Mouse (Mus musculus) embryonic facial prominence, embryonic 14.5 days (tissue): Measurements from ENCODE around the gene Rasgrp2. TPM values are rescaled to one million over a fixed set of nuclear protein-coding genes. Genes with fewer than 3 reads are reported as not detected.

Experiments used
- ATAC-seq: fragments of 200-750 bp; cut with Nextera tagmentation; 2 replicates; pipeline ENCODE4 v1.8.0; 2017; ENCODE audit warnings: low read depth, moderate number of reproducible peaks, moderate TSS enrichment
- DNase-seq: peaks from one replicate; pipeline ENCODE4 v3.0.0-alpha.2; 2015; ENCODE audit warnings: low spot score
- H3K27ac ChIP-seq: fragments of 300-500 bp; sonication (generic); replicated peaks from 2 replicates; pipeline ENCODE4 v1.5.1; 2014; ENCODE audit warnings: low read depth, mild to moderate bottlenecking, low read length, moderate library complexity
- H3K27me3 ChIP-seq: fragments of 300-500 bp; sonication (generic); replicated peaks from 2 replicates; pipeline ENCODE4 v1.6.1; 2014; ENCODE audit warnings: low read length; ENCODE audit not compliant: control insufficient read depth, insufficient read depth
- H3K36me3 ChIP-seq: fragments of 300-500 bp; sonication (generic); 2 replicates; pipeline ENCODE4 v1.6.1; 2014; ENCODE audit warnings: low read length, mixed read lengths; ENCODE audit not compliant: control insufficient read depth, insufficient read depth
- H3K4me1 ChIP-seq: fragments of 300-500 bp; sonication (generic); 2 replicates; pipeline ENCODE4 v1.6.1; 2014; ENCODE audit warnings: antibody characterized with exemption, low read length; ENCODE audit not compliant: control insufficient read depth, insufficient read depth
- H3K4me2 ChIP-seq: fragments of 300-500 bp; sonication (generic); 2 replicates; pipeline ENCODE4 v1.6.1; 2014; ENCODE audit warnings: low read depth, mild to moderate bottlenecking, low read length, moderate library complexity, mixed read lengths
- H3K4me3 ChIP-seq: fragments of 300-500 bp; sonication (generic); 2 replicates; pipeline ENCODE4 v1.5.1; 2014; ENCODE audit warnings: low read depth, mild to moderate bottlenecking, low read length
- H3K9ac ChIP-seq: fragments of 300-500 bp; sonication (generic); 2 replicates; pipeline ENCODE4 v1.6.1; 2014; ENCODE audit warnings: low read depth, mild to moderate bottlenecking, low read length, moderate library complexity, mixed read lengths
- H3K9me3 ChIP-seq: fragments of 300-500 bp; sonication (generic); 2 replicates; pipeline ENCODE4 v1.6.1; 2016; ENCODE audit warnings: low read length; ENCODE audit not compliant: control insufficient read depth
- WGBS: fragments of 180-500 bp; shearing (Covaris S2); extraction: QIAGEN DNeasy Blood & Tissue Kit; methylation state at CpG from one replicate; pipeline ENCODE4 v1.1.7; 2014; 5-methylcytosine and 5-hydroxymethylcytosine counted together
- polyA plus RNA-seq: library from polyadenylated mRNA; unstranded; fragments of >200 nt; fragmentation: Nextera tagmentation; extraction: Ambion mirVana; gene quantifications from 2 replicates; pipeline ENCODE4 v1.2.1, GENCODE M21; 2014

The Rasgrp2 gene
- polyA plus RNA-seq, 1 experiment from 2014 or later, result 48.2 TPM

DNA sequence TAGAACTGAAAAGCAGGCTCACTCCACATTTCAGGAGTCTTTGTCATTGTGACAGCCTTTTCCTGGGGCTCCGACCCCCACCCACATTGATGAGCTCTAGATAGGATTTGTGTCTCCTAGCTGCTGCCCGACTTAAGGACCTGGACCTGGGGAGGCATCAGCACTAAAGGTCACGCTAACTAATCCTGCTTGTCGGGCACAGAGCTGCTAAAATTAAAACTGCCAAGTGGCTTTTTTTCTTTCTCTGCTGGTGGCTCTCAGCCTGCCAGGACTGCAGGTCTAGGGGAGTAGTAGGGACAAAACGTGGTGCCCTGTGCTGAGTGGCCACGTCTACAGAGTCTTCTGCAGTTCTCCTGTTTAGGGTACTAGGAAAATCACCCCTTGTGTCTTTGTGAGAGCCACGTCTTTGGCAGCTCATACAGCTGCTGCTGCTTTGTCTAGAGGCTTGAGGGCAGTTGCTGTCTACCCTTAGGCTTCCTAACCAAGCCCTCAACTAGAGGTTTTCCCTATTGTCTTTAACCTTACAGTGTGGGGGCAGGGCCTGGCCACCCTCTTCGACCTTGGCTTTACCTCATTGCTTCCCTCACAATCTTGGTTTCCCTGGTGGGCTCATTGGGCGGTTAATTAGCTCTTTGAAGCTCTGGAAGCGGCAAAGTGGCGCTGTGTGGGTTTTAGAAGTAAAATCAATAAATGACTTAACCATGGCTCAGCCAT, 21.7 kb upstream of the Rasgrp2 start:
- 83% methylated on average over 11 of the region's 11 CpGs for WGBS
- H3K9ac ChIP-seq, result no peak overlapping the region
- no peaks in the 10 kb centered on the region for H3K27me3 ChIP-seq
- ATAC-seq, result no peak
- H3K4me3 ChIP-seq, result no peak overlapping the region
- H3K9me3 ChIP-seq, result no peaks in the 10 kb centered on the region
- H3K36me3 ChIP-seq, result peaks cover 68% of the 10 kb centered on the region
- no peaks in the 10 kb centered on the region for H3K4me1 ChIP-seq
- H3K27ac ChIP-seq, result no peak overlapping the region
- DNase-seq, result no peak
- H3K4me2 ChIP-seq, result no peak overlapping the region

DNA sequence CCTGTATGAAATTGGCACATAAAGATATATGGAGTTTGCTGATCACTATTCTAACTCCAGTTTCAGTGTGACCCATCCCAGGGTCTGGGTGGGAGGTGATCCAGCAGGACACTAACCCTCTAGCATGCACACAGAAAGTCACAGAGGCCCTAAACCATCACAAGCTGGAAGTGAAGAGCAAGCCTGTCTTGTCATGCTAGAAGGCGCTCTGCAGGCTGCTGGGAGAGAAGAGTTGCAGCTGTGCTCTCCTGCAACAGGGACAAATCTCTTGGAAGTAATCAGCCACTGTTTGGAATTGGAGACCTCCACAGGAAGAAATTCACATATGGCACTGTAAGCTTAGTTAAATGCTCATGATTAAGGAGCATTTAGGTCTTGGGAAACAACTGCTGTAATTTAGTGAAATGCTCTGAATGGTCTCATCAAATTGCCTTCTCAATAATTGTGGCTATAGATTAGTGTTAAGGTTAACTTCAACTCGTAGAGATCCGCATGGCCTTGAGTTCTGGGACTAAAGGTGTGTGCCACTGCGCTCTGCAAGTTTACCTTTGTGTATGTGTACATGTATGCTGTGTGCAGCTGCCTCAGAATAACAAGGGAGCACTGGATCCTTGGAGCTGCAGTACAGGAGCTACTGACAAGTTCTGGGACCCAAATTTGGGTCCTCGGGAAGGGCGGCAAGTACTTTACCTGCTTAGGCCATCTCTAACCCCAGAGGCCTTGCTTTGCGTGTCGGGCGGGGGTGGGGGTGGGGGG, 18.6 kb upstream of the Rasgrp2 start:
- no peak for DNase-seq
- H3K4me3 ChIP-seq, result no peak overlapping the region
- 86% methylated on average over 9 of the region's 9 CpGs for WGBS

DNA sequence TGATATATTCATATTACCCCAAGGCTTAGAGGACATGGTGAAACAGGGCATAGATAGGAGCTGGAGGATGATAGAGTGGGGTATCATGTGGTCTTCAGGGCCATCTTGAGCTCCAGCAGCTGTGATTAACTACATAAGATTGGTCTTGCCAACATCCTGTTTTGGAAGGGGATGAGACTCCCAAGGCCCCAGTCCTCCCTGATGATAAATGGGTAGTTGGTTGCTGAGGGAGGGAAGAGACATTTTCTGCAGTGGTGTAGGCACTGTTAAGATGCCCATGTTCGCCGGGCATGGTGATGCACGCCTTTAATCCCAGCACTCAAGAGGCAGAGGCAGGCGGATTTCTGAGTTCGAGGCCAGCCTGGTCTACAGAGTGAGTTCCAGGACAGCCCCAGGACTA, 17.9 kb upstream of the Rasgrp2 start:
- ATAC-seq (no peak), DNase-seq (no peak)
- Histone ChIP-seq H3K27ac (no peak overlapping the region), H3K4me3 (no peak overlapping the region), H3K36me3 (peaks cover 31% of the 10 kb centered on the region), H3K27me3 (no peaks in the 10 kb centered on the region), H3K4me1 (peaks cover 7% of the 10 kb centered on the region; the same call in 1 of the 2 replicates), H3K9ac (no peak overlapping the region), H3K9me3 (no peaks in the 10 kb centered on the region), H3K4me2 (no peak overlapping the region)
- whole genome bisulfite sequencing, result 96% methylated on average over 5 of the region's 5 CpGs

More for the DNA sequence above, 18.6 kb upstream of the Rasgrp2 start:
- H3K27ac ChIP-seq, result no peak overlapping the region
- no peak overlapping the region for H3K4me2 ChIP-seq
- peaks cover 37% of the 10 kb centered on the region for H3K36me3 ChIP-seq
- H3K27me3 ChIP-seq, result no peaks in the 10 kb centered on the region
- H3K9me3 ChIP-seq, result no peaks in the 10 kb centered on the region
- peaks cover 7% of the 10 kb centered on the region; the same call in 1 of the 2 replicates for H3K4me1 ChIP-seq
- ATAC-seq, result no peak
- H3K9ac ChIP-seq, result no peak overlapping the region

DNA sequence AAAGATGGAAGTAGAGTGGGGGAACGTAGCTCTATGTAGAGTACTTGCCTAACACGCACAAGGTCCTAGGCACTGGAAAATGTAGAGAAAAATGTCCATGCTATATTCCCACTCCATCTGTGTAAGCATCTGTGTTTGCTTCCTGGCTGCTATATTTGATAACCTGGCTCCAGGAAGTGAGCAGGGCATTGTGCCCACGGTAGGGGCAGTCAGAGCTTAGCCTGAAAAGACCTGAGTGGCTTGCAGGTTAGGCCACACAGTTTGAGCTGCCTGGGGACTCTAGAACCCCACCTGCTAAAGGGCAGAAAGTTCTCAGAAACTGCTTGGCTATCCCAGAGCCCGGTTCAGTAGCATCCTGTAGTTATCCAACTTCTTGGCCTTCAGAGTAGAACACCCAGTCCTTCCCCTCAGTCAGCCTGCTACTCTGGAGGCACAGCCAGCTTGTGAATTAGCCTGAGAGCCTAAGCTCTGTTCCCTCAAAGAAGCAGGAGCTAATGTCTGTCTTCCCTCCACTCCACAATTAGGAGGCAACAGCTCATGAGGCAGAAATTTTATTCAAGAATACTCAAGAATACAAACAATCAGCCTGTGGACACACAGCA, 16.7 kb upstream of the Rasgrp2 start:
- Histone ChIP-seq H3K9me3 (no peaks in the 10 kb centered on the region), H3K36me3 (peaks cover 19% of the 10 kb centered on the region), H3K9ac (no peak overlapping the region), H3K27me3 (no peaks in the 10 kb centered on the region), H3K4me2 (no peak overlapping the region), H3K27ac (no peak overlapping the region; the same call in 1 of the 2 replicates), H3K4me1 (peaks cover 7% of the 10 kb centered on the region; the same call in 1 of the 2 replicates), H3K4me3 (no peak overlapping the region)
- ATAC-seq, result no peak
- no peak for DNase-seq
- WGBS, result 82% methylated on average over 4 of the region's 4 CpGs

DNA sequence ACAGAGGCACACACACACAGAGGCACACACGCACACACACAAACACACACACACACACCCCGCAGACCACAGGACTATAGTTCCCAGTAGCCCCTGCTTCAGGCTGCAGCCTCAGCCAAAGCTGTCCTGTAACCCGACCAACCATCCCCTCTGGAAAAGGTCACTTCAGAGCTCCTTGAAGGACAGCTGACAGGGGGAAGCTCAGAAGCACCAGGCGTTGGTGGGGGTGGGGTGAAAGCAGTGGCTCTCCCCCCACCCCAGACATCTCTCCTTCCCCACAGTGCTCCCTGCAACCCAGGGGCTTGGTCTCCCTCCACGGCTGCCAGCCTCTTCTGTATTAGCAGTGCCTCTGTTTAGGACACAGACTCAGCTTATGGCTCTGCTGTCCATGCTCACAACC, 15.7 kb upstream of the Rasgrp2 start:
- Histone ChIP-seq H3K27me3 (no peaks in the 10 kb centered on the region), H3K4me2 (no peak overlapping the region), H3K4me1 (peaks cover 7% of the 10 kb centered on the region; the same call in 1 of the 2 replicates), H3K9ac (no peak overlapping the region), H3K36me3 (peaks cover 8% of the 10 kb centered on the region; the same call in 1 of the 2 replicates), H3K27ac (no peak overlapping the region), H3K9me3 (no peaks in the 10 kb centered on the region), H3K4me3 (no peak overlapping the region)
- no peak; the same call in 1 of the 2 replicates for ATAC-seq
- 34% methylated on average over 5 of the region's 5 CpGs for WGBS
- peak; percentile 27 for DNase-seq

DNA sequence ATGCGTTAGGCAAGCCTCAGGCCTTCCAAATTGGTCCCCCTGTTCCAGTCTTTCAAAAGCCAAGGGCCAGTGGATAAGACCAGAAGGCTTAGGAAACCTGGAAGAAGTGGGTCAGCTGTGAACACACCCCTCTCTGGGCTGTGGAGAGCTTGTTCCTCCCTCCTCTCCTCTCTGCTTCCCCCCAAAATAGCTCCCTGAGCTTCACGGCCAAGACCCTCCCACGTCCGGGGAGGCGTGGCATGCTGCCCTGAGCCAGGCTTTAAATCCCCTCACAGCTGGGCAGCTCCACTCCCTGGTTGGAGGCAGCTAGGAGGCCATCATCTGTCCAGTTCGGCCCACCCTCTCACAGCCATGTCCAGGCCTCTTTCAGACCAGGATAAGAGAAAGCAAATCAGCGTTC, 15.0 kb upstream of the Rasgrp2 start, which contains the start of gene Pygm:
Pygm (plus strand) TSS at position 272 of the 400 bp plus-strand sequence.
- H3K4me3 ChIP-seq, result no peak within 1 kb of the TSS
- H3K27ac ChIP-seq, result peak within 1 kb of the TSS; percentile 21; the same call in 1 of the 2 replicates
- no peaks in the 10 kb centered on the region for H3K27me3 ChIP-seq
- 0 out of 2 replicates have a peak, but pooled peaks cover 2% of the 10 kb centered on the region for H3K36me3 ChIP-seq
- peak; percentile 72 for DNase-seq
- H3K9ac ChIP-seq, result no peak within 1 kb of the TSS
- H3K4me2 ChIP-seq, result peak within 1 kb of the TSS; percentile 15
- ATAC-seq, result peak; percentile 62
- H3K4me1 ChIP-seq, result peaks cover 8% of the 10 kb centered on the region; the same call in 1 of the 2 replicates
- 19% methylated on average over 7 of the region's 7 CpGs for WGBS
- H3K9me3 ChIP-seq, result no peaks in the 10 kb centered on the region

DNA sequence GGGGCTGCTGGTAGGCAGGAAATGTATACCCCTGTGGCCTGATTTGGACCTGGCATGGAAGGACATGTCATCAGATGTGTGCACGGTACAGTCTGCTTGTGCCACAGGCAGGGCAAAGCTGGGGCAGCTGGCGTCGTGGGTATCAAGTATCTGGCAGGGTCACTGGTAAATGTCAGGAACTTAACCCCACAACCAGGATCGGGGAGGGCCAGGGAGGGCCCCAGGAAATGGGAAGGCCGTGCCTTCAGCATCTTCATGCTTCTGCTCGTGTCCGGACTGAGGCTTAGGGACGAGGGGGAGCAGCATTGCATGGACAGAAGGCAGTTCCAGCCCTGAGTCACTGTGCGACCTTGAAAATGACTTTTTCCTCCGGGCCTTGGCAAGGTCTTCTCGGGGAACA, 14.2 kb upstream of the Rasgrp2 start:
- no peak for ATAC-seq
- Histone ChIP-seq H3K27me3 (no peaks in the 10 kb centered on the region; the same call in 1 of the 2 replicates), H3K9ac (no peak overlapping the region), H3K9me3 (no peaks in the 10 kb centered on the region), H3K4me3 (no peak overlapping the region), H3K36me3 (no peaks in the 10 kb centered on the region), H3K27ac (no peak overlapping the region), H3K4me1 (peaks cover 16% of the 10 kb centered on the region), H3K4me2 (peak overlapping the region; percentile 15)
- 65% methylated on average over 11 of the region's 11 CpGs for WGBS
- DNase-seq, result no peak

DNA sequence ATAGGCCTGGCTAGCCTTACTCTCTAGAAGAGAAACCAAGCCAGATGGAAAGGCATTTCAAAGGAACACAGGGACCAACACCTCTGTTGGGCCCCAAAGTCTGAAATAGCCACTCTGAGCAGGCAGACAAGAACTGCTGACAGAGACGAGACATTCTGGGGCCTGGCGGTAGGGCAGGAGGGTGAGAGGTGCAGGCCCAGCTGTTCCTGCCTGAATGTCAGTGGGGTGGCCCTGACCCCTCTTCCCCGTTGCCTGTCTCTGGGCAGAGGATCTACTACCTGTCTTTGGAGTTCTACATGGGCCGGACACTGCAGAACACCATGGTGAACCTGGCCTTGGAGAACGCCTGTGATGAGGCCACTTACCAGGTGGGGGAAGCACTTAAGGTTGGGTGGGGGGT, 13.7 kb upstream of the Rasgrp2 start:
- WGBS, result 66% methylated on average over 5 of the region's 5 CpGs

More for the DNA sequence above, 13.7 kb upstream of the Rasgrp2 start:
- no peak for ATAC-seq
- Histone ChIP-seq H3K36me3 (no peaks in the 10 kb centered on the region), H3K27ac (no peak overlapping the region), H3K4me1 (peaks cover 18% of the 10 kb centered on the region), H3K4me3 (no peak overlapping the region), H3K4me2 (no peak overlapping the region), H3K9ac (no peak overlapping the region), H3K9me3 (no peaks in the 10 kb centered on the region), H3K27me3 (no peaks in the 10 kb centered on the region; the same call in 1 of the 2 replicates)
- DNase-seq, result no peak
